Mouse (Mus musculus): ENCODE measurements around the gene Prkar1b.

DNA sequence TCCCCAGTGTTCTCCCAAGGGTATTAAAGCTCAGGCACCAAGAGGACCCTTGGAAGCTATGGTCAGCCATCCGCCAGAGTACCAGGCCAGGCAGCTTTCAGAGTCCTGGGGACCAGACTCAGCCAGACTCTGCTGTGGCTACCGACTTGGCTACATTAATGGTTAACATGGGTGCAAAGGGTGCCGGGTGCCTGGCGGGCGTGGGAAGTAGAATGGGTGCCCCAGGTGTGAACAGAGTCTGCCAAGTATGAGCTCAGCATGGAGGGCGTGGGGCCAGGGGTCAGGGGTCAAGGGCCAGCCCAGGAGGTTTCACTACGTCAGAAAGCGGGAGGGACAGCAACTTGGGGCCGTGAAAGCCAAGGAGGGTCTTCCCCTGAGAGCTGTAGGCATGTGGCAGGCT is 169.2 kb downstream of the Prkar1b start:
- TF ChIP-seq GATA1 (IDR thresholded peaks at IDR 0.05; ENCODE audit: borderline replicate concordance, low read length) (no peak), FLI1 (IDR thresholded peaks at IDR 0.05; ENCODE audit: low read length) (no peak)
